ENCODE assay signal across 23 mouse cellular contexts in the genomic region with DNA sequence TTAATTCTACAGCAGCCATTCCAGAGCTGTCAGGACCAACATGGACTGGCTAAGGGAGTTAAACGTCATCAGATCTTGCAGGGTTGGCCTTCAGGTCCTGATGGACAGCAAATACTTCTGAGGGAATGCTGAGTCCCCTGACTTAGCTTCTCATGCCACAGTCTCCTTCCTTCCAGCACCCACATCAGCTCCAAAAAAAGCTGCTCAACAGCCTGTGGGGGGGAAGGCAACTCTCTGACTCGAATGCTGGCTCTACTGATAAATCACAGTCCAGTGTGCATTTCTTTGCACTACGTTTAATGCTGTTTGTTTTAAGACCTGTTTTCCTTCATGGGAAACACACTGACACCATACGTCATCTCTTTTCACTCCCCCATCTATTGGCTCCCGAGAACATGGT.
"Had no signal": no experiment of that assay in that cellular context is flagged by ENCODE, and none has a peak within 500 bp of the region (broad histone marks: within the 10 kb centered on the region; RNA-seq: fewer than 3 reads in every experiment).

No protein-coding gene starts in this region.

- H3K27me3 ChIP-seq: limb, embryonic 12.5 days; limb, embryonic 13.5 days; limb, embryonic 15.5 days; liver, embryonic 12.5 days; liver, embryonic 13.5 days; liver, embryonic 15.5 days; lung, embryonic 15.5 days; megakaryocyte, embryonic 14.5 days; midbrain, embryonic 12.5 days; midbrain, embryonic 13.5 days; midbrain, embryonic 15.5 days; neural tube, embryonic 12.5 days; neural tube, embryonic 13.5 days had no signal

- H3K9me3 ChIP-seq: limb, embryonic 10.5 days; limb, embryonic 12.5 days; limb, embryonic 13.5 days; limb, embryonic 15.5 days; liver, embryonic 12.5 days; liver, embryonic 13.5 days; liver, embryonic 15.5 days; lung, embryonic 15.5 days; megakaryocyte, embryonic 14.5 days; midbrain, embryonic 10.5 days; midbrain, embryonic 12.5 days; midbrain, embryonic 13.5 days; midbrain, embryonic 15.5 days; neural tube, embryonic 12.5 days; neural tube, embryonic 13.5 days had no signal

- ATAC-seq: liver, embryonic 12.5 days; midbrain, embryonic 15.5 days; midbrain, embryonic 16.5 days had no signal

- H3K36me3 ChIP-seq: limb, embryonic 10.5 days; limb, embryonic 12.5 days; limb, embryonic 13.5 days; limb, embryonic 15.5 days; liver, embryonic 12.5 days; liver, embryonic 13.5 days; liver, embryonic 15.5 days; lung, embryonic 15.5 days; midbrain, embryonic 10.5 days; midbrain, embryonic 12.5 days; midbrain, embryonic 13.5 days; midbrain, embryonic 15.5 days; neural tube, embryonic 12.5 days; neural tube, embryonic 13.5 days had no signal

- H3K27ac ChIP-seq: limb, embryonic 10.5 days; limb, embryonic 12.5 days; limb, embryonic 13.5 days; limb, embryonic 15.5 days; liver, embryonic 12.5 days; liver, embryonic 13.5 days; liver, embryonic 14.5 days; liver, embryonic 15.5 days; lung, embryonic 15.5 days; macrophage; midbrain, embryonic 10.5 days; midbrain, embryonic 12.5 days; midbrain, embryonic 13.5 days; midbrain, embryonic 15.5 days; neural tube, embryonic 12.5 days; neural tube, embryonic 13.5 days had no signal

- H3K4me3 ChIP-seq: limb, embryonic 10.5 days; limb, embryonic 12.5 days; limb, embryonic 13.5 days; limb, embryonic 15.5 days; liver, embryonic 12.5 days; liver, embryonic 13.5 days; liver, embryonic 15.5 days; lung, embryonic 15.5 days; midbrain, embryonic 10.5 days; midbrain, embryonic 12.5 days; midbrain, embryonic 13.5 days; midbrain, embryonic 15.5 days; myocyte; neural tube, embryonic 12.5 days; neural tube, embryonic 13.5 days had no signal

- H3K4me2 ChIP-seq: limb, embryonic 12.5 days; limb, embryonic 13.5 days; limb, embryonic 15.5 days; liver, embryonic 11.5 days; liver, embryonic 12.5 days; liver, embryonic 13.5 days; liver, embryonic 15.5 days; lung, embryonic 14.5 days; lung, embryonic 15.5 days; midbrain, embryonic 11.5 days; midbrain, embryonic 12.5 days; midbrain, embryonic 13.5 days; midbrain, embryonic 15.5 days; neural tube, embryonic 12.5 days; neural tube, embryonic 13.5 days had no signal

- H3K4me1 ChIP-seq: liver, embryonic 12.5 days; liver, embryonic 13.5 days; midbrain, embryonic 13.5 days; midbrain, embryonic 15.5 days; neural tube, embryonic 12.5 days had no signal

- H3K9ac ChIP-seq: limb, embryonic 12.5 days; limb, embryonic 13.5 days; limb, embryonic 15.5 days; liver, embryonic 12.5 days; liver, embryonic 13.5 days; liver, embryonic 14.5 days; liver, embryonic 15.5 days; liver, postnatal 0 days; lung, embryonic 14.5 days; lung, embryonic 15.5 days; midbrain, embryonic 12.5 days; midbrain, embryonic 13.5 days; midbrain, embryonic 15.5 days; neural tube, embryonic 12.5 days; neural tube, embryonic 13.5 days had no signal

- DNase-seq: liver, embryonic 13.5 days had no signal
